Mouse (Mus musculus) kidney, postnatal 4 days (tissue): Measurements from ENCODE around the gene Pqlc2.

Experiments
- DNase-seq, 2 experiments: peaks; one replicate each; pipeline ENCODE4 v3.0.0; 2021; ENCODE audit warnings: mixed read lengths in 2 of 2

The Pqlc2 gene

DNA sequence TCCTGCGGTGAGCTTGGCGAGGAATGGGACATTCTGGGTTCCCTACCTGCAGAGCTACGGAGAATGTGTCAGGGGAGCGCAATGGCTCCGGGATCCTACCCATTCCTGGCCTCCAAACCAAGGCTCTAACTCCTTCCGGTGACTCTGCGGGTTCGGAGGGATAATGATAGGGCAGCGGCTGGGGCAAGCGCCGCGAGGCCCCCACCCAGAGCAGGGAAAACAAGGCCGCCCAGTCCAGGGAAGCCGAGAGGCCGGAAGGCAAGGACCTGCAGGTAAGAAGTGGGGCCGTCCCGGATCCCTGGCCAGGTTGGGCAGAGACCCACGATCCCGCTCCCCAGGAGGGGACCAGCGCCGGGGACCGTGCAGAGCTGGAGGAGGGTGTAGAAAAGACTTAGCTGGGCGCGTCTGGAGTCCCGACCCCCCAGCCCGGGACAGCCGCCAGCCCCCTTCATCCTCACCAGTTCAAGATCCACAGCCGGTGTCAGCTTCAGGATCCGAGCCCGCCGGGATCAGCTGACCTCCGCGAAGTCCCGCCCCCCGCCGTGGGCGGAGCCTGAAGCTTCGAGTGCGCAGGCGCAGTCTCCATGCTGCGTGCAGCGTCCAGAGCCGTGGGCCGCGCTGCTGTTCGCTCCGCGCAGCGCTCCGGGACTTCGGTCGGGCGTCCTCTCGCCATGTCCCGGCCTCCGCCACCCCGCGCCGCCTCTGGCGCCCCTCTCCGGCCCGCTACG is at the start of gene Pqlc2, which contains the start of gene Akr7a5:
Gene Pqlc2 (minus strand): TSS at position 538 of the 728 bp plus-strand sequence.
Gene Akr7a5 (plus strand): TSS at position 574 of the 728 bp plus-strand sequence.
- DNase-seq, result peak; percentile 99

DNA sequence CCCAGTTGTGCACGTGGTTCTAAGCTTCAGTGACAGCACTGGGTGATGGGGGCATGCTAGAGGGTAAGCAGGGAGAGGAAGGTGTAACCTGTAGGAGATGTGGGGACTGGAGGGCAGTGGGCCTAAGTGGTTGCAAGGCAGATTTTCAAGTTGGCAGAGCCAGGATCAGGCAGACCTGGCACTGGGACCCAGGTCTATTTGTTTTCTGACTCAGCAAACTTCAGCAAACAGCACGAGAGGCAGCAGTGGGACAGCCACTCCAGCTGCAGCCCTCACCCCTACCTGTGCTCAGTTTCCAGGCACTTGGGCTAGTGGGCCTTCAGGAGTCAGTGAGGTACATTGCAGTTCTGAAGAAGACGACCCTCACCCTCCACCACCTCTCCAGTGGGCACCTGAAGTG is 46.7 kb upstream of the Pqlc2 start:
- no peak for DNase-seq

DNA sequence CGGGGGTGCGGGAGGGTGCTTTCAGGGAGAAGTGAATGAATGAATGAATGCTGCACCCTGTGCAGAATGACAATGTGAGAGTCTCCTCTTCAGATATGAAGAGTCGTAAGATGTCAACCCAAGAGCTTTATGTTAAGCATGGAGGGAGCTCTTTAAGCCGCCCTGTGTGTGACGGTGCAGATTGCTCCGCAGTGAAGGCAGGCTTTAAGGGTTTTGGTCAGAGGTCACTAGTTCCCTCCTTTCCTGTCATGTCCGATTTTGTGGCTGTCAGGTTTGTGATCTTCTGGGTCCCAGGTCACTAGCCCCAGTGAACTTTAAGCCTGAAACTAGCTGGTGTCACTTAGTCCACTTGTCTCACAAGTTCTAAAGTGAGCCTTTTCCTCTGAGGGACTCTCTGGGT is 42.3 kb upstream of the Pqlc2 start:
- no peak for DNase-seq

DNA sequence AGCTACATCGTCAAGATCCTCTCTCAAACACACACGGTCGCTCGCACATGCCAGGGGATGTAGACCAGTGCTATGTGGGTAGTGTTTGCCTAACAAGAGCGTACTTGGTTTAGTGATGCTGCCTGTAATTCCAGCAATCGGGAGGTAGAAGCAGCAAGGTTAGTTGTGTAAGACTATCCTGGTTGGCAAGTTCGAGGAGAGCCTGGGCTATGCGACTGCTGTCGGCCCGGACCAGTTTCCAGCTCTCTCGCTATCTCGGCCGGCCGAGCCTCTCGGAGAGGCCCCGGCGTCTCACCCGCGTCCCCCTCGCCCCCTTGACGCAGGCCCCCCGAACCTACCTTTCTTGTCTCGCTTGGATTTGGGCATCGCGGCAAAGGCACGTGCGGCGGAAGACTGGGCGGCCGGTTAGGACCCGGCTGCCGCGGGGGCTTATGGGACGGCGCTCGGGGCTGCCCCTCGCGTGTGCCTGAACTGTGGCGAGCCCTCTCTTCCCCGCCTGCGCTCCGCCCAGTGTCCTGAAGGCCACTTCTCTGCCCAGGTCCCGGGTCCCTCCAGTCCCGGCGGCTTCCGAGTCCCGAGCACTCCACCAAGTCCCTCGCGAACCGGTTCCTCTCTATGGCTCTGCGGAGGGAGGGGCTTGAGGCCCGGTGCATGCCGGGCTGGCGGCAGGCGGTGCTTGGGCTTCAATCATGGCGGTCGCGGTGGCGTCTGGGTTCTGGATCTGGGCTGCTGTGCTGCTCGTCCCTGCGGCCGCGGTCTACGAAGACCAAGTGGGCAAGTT is 41.6 kb upstream of the Pqlc2 start, which contains the start of the genes Mrto4, Emc1 and Ubr4:
Gene Mrto4 (minus strand): TSS at position 646 of the 781 bp plus-strand sequence.
Gene Emc1 (plus strand): TSS at position 657 of the 781 bp plus-strand sequence.
Gene Ubr4 (plus strand): TSS at position 679 of the 781 bp plus-strand sequence.
- DNase-seq, result peak; percentile 87 to 93

DNA sequence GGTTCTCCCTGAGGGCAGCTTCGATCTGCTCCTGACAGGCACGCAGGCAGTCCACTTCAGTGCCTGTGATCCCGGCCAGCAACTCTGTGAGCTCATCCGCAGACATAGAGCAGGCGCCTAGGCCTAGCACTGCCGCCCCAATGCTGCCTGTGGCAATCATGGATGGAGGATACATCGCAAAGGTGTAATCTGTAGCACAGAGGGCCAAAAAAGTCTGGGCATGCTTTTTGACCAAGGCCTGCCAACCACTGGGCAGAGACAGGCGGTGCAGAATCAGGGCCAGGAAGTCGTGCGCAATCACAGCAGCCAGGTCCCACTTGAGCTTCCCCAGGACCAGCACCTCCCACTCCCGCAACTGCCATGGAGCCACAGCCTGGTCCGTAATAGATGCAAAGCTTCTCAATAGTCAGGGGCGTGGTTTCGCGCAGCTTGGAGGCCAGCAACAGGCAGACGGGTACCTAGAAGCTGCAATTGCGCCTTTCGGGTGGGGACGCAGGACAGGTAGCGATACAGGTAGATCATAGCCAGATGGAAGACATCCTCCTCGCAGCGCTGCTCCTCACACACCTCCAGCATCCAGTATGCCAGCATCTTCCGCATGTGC is 35.0 kb upstream of the Pqlc2 start:
- DNase-seq, result peak in 1 of 2 experiments; percentile 35

DNA sequence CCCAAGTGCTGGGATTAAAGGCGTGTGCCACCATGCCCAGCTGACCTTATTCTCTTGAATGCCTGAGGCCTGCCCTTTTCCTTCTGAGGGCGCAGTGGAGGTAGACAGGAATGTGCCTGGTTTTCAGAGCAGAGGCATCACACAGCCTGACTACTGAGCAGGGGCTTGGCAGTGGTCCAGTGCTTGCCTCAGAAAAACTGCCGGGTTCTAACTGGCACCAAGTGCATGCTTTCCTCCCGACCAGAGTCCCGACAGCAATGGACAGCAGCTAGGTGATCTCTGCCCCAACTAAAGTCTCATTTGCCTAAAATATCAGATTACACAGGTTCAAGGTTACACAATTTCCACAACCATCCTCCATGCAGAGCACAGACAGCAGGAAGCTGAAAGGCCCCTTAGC is 33.2 kb upstream of the Pqlc2 start:
- DNase-seq, result peak; percentile 44 to 65

DNA sequence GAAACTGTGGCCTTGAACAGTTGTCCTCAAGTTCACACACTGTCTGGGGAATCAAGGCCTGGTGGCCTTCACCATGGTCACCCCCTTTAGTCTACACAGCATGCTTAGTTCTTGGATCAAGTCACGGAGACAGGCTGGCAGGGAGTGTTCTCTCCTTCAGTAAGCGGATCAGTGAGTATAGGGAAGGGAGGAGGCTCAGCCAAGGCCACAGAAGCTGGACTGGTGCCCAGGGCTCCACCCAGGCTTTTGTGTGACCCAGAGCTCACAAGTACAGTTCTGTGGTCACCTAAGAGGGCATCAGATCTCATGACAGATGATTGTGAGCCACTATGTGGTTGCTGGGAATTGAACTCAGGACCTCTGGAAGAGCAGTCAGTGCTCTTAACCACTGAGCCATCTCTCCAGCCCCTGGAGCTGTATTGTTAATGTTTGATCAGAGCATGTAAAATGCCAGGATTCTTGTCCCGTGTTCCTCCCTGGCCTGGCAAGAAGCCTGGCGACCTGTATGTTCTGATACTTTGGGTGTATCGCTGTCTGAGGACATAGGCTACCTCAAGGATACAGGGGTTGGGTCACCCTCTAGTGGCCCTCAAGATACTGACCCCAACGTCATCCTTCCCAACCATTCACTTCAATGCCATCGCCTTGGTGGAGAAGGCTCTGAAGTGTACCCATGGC is 31.2 kb upstream of the Pqlc2 start:
- DNase-seq, result no peak

DNA sequence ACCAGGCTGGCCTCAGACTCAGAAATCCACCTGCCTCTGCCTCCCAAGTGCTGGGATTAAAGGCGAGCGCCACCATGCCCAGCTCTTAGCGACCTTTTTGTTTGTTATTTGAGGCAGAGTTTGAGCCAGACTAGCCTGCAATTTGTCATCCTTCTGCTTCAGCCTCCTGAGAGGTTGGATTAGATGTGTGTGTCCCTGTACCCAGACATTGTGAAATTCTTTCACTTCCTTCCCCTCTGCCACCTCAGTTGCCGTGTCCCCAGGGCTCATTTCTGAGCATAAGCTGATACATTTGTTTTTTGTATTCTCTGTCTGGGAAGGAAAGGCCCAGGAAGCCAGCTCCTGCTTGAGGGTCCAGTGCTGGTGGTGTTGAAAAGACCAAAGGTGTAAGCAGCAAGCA is 30.3 kb upstream of the Pqlc2 start:
- no peak for DNase-seq

DNA sequence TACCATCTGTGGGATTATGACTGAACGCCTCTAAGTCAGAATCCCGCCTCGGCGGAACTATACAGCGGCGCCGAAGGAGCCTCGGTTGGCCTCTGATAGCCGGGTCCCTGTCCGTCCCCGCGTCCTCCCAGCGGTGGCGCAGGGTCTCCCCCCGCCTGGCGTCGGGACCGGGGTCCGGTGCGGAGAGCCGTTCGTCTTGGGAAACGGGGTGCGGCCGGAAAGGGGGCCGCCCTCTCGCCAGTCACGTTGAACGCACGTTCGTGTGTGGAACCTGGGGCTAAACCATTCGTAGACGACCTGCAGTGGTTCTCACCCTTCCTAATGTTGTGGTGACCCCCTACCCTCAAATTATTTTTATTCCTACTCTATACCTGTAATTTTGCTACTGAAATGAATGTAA is 27.6 kb upstream of the Pqlc2 start:
- DNase-seq, result no peak

DNA sequence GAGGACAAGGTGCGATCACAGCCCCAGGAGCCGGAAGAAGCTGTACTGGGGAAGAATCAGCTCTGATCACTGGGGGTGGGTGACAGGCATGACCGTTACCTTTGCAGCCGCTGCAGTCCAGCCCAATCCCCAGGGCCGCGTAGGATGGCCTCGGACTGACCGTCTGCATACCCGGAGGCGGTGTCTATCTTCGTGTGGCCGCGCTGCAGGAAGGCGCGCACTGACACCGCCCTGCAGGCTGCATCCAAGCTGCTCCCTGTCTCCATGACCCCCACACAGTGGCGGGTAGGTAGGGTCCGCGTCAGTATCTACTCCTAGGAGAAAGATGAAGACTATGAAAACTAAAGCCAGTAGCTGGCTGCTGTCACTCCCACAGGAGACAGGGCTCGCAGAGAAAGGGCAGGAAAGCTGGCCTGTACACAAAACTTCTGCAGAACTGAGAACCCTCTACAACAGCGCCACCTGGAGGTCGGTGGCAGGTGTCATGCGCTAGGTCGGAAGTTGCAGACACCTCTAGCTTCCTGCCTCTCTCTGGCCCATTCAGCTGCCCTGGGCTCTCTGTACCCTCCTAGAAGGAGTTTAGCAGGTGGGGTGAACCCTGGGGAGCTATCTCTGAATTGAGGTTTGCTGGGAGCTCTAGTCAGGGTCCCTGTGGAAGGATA is 26.4 kb upstream of the Pqlc2 start:
- DNase-seq, result peak; percentile 93

DNA sequence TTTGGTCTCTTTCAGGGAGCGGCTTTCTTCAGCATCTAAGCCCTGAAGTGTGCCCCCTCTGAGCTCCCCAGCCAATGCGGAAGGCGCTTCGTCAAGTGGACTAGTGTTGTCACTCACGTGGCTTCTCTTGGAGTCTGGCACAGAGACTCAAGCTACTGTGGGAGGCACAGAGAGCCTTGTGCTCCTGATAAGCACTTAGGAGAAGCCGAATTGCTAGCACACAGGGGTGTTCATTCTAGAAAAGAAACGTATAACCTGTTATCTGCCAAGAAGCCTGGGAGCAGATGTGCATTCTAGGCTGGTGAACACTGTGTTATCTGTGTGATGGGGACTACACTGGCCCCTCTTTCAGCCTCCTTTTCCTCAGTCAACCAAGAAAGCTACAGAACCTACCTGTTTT is 25.0 kb upstream of the Pqlc2 start:
- DNase-seq, result no peak

DNA sequence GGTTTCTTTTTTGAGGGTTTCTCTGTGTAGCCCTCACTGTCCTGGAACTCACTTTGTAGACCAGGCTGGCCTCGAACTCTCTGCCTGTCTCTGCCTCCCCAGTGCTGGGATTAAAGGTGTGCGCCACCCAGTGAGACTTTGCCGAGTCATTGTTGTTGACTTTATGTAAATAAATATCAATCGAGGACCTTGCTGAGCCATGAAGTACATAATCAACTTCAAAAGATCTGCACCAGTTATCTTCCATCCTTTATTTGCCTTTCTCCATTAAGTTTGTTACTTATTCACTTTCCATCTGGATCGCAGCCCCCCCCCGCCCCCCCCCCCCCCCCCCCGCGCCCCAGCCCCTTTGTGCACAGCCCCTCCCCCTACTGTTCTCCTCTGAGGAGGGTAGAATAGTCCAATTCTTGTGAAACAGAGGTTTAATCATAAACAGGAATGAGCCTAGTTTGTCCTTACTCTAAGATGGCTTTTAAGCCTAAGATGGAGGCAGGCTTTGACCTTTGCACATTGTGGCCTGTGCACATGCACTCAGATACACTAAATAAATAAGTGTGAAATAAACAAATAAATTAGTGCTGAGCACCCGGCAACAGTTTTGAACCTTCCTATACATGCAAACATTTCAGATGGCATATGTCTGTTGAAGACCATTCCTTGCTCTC is 24.3 kb upstream of the Pqlc2 start:
- no peak for DNase-seq

DNA sequence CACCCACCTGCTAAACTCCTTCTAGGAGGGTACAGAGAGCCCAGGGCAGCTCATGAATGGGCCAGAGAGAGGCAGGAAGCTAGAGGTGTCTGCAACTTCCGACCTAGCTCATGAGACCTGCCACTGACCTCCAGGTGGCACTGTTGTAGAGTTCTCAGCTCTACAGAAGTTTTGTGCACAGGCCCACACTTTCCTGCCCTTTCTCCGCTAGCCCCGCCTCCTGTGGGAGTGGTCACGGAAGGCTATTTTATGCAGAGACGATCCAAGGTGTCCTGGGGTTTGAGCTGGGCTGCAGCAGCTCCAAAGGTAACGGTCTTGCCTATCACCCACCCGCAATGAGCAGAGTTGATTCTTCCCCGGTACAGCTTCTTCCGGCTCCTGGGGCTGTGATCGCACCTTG is 20.1 kb upstream of the Pqlc2 start:
- peak; percentile 88 to 92 for DNase-seq

DNA sequence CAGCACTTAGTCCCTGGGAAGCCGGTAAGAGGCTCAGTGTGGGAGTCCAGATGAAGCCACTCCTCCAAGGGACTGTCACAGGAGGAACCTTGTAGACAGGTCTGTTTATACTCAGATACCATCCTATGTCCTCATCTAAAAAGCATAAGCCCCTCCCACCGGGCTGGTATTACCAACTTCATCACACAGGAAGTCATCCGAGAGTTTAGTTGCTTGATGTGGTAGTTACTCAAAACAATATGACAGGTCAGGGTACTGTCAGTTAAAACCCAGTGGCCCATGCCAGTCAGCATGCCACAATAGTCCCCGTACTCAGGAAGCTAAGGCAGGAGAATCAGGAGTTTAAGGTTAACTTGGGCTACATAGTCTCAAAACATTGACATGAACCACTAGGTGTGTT is 9.2 kb upstream of the Pqlc2 start:
- DNase-seq, result no peak

DNA sequence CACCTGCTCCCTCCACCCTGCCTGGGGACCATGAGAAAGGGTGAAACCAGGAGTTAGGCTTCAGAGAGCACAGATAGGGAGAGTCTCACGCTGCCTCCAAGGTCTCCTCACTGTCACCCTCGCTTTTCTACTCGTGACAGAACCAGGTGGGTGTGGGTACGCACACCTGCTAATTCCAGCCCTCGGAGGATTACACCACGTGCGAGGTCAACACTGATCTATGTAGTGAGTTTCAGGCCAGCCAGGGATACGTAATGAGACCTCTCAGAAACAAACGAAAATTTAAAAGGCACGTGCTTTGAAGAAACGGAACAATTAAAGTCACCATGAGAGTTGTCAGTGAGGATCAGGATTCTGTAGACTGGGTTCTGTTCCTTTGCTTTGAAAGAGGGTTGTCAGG is 7.9 kb upstream of the Pqlc2 start:
- no peak for DNase-seq

DNA sequence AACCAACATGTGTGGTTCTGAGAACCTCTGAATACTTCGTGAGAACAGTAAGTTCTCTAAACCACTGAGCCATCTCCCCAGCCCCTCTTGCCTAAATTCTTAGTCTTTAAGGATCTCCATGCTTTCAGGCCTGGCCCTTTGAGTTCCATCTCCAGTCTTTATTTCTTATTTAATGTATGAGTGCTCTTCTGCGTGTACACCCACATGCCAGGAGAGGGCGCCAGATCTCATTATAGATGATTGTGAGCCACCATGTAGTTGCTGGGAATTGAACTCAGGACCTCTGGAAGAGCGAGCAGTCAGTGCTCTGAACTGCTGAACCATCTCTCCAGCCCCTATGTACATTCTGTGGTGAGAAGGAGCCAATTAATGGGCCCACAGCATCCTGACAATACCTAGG is 2.1 kb upstream of the Pqlc2 start:
- peak; percentile 66 to 72 for DNase-seq

DNA sequence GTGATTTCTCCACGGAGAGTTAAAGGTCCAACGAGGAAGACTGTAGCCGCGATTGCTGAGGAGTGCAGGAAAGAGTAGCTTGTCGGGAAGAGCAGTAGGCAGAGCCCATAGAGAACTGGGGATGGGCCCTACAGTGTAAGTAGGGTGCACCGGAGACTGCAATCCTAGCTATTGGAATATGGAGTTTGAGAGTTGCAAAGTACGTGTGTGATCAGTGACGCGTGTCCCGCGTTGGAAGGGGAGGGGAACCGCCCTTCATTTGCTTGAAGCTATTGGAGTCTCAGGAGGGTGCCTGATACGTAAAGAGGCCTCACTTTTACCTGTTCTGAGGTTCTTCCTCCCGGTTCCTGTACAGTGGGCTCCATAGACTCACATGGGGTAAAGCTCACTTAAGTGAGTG is 1.2 kb upstream of the Pqlc2 start:
- no peak for DNase-seq

DNA sequence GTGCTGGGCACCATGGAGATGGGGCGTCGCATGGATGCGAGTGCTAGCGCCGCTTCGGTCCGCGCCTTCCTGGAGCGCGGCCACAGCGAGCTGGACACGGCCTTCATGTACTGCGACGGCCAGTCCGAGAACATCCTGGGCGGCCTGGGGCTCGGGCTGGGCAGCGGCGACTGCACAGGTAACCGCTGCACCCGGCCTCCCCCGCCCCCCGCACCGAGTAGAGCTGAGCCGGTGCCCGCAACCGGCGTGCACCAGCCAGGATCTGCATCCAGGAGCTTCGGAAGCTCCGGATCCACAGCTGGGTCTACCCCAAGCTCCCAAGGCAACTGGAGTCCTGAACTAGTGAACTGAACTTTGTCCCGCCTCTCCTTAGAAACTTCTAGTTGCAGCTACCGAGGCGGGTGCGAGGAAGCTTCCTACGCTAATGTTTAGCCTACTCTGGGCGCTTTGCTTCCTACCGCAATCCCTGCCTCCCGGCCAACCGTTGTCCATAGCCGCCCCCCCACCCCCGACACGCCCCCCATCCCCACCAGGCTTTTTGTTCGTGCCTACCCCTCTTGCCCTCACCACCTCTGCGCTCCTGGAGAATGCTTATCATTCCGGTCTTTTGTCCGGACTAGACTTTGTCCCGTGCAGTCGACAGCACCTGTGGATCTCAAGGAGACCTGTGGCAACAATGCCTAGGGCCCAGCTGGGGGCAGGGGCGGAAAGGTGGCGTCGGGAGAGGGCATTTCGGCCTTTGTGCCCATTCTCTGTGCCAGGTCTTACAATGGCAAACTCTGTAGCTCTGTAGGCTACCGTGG is 592 bp upstream of the Pqlc2 start:
- DNase-seq, result peak in 1 of 2 experiments; percentile 58

DNA sequence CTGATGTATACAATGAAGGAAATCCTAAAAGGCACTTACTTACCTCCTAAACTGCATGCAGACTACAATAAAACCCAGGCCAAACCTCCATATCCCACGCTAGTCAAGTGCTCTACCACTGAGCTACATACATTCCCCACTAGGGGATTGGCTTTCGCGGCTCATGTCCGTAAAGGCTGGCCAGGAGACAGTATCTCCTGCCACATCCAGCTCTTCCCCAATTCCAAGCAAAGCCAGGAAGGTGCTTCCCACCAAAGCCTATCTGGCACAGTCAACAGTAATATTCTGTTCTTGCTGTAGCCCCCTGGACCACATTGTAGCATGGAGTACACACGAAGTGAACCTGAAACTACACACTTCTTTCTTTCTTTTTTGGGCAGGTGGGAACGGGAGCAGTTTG is 857 bp downstream of the Pqlc2 start:
- DNase-seq, result no peak

DNA sequence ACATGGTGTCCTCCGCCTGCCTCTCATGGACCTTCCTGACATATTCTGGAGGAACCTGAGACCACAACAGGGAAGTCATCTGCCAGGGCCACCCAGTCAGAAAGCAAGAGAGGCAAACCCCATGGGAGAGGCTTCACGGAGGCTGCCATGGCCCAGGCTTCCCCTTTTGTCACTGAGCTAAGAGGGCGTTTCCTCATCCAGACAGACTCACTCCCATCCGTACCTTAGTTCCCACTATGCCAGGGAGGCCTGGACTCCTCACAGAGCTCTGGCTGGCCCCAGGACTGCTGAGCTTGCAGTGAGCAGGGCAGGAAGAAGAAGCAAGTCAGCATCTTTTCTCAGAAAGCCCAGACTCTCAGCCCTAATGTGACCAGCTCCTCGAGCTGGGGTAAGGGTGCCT is 2.6 kb downstream of the Pqlc2 start:
- no peak for DNase-seq

DNA sequence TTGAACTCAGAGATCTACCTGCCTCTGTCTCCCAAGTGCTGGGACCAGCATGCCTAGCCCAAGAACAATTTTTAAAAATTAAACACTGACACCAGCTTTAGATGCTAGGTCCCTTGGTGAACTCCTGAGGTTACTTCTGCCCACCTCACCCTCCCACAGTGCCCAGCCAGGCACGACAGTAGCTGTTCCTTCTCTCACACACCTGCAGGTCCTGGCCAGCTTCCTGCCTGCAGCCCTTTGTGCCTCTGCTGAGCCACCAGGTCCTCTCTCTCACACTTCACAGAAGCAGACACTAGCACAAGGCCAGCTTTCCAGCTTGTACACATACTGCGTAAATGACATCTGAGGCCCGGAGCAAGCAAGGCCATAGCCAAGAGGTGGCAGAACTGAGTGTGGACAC is 5.0 kb downstream of the Pqlc2 start:
- no peak for DNase-seq
